Comparison of ENCODE assay signal across 11 mouse cellular contexts in the genomic region with DNA sequence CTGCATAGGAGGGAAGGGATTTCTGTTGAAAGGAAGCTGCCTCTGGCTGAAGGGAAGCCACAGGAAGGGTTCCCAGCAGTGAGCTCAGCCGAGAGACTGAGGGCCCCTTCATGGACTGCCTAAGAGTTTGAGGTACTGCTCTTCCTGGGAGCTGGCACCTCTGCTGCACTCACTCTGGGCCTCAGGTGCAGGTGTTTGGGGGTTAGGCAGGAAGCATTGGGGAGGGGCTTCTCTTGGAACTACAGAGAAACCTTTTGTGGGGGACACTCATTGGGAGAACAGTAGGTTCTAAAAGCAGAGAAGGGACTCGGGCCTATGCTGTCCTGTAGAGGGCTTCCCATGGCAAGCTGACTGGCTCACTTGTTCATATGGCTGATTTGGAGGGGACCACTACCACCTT. TPM values are rescaled to one million over a fixed set of nuclear protein-coding genes. Genes with fewer than 3 reads are reported as not detected.
DNase-seq lines count a peak whose midpoint lies in the region; ATAC-seq and TF ChIP-seq lines count a peak whose summit lies in the region.
"Had no signal": no experiment of that assay in that cellular context is flagged by ENCODE, and none has a peak within 500 bp of the region (broad histone marks: within the 10 kb centered on the region; RNA-seq: fewer than 3 reads in every experiment).

No protein-coding gene starts in this region.

- intact Hi-C loops in heart, postnatal 14 days (cut with DNase I): no loop called here

- WGBS in neural tube, embryonic 12.5 days: 66% methylated on average over 2 of the region's 2 CpGs
- 44% methylated on average over 2 of the region's 2 CpGs for WGBS in hindbrain, postnatal 0 days
- WGBS in neural tube, embryonic 14.5 days: 54% methylated on average over 2 of the region's 2 CpGs

- peak overlapping the region; percentile 86; the same call in 1 of the 2 replicates for H3K4me2 ChIP-seq in neural tube, embryonic 12.5 days (replicated peaks)
- H3K4me2 ChIP-seq in hindbrain, postnatal 0 days (ENCODE audit: low read depth, low read length): peak overlapping the region; percentile 72; the same call in 1 of the 2 replicates
- H3K4me2 ChIP-seq in neural tube, embryonic 14.5 days (ENCODE audit: low read depth, low read length): 0 out of 2 replicates have a peak overlapping the region, but pooled peaks have one; percentile 20
- H3K4me2 ChIP-seq: lung, embryonic 15.5 days had no signal

- H3K27ac ChIP-seq in neural tube, embryonic 12.5 days: no peak overlapping the region
- no peak overlapping the region for H3K27ac ChIP-seq in hindbrain, postnatal 0 days
- no peak overlapping the region for H3K27ac ChIP-seq in neural tube, embryonic 14.5 days (ENCODE audit: low read depth, low read length)
- H3K27ac ChIP-seq: gastrocnemius, adult 2 months; lung, embryonic 15.5 days had no signal

- H3K4me1 ChIP-seq in neural tube, embryonic 12.5 days: peaks cover 38% of the 10 kb centered on the region
- peaks cover 12% of the 10 kb centered on the region for H3K4me1 ChIP-seq in hindbrain, postnatal 0 days (ENCODE audit: insufficient read depth, low read length)
- H3K4me1 ChIP-seq in neural tube, embryonic 14.5 days (ENCODE audit: control insufficient read depth, insufficient read depth, low read length): peaks cover 31% of the 10 kb centered on the region

- H3K27me3 ChIP-seq in neural tube, embryonic 12.5 days (replicated peaks): no peaks in the 10 kb centered on the region
- no peaks in the 10 kb centered on the region for H3K27me3 ChIP-seq in hindbrain, postnatal 0 days (ENCODE audit: insufficient read depth, low read length)
- 0 out of 2 replicates have a peak, but pooled peaks cover 3% of the 10 kb centered on the region for H3K27me3 ChIP-seq in neural tube, embryonic 14.5 days (ENCODE audit: control insufficient read depth, insufficient read depth, low read length)
- H3K27me3 ChIP-seq: lung, embryonic 15.5 days had no signal

- ATAC-seq in neural tube, embryonic 12.5 days (ENCODE audit: low FRiP score, low read depth): no peak
- no peak for ATAC-seq in hindbrain, postnatal 0 days
- ATAC-seq in neural tube, embryonic 14.5 days (ENCODE audit: low read depth): no peak

- no peaks in the 10 kb centered on the region for H3K36me3 ChIP-seq in neural tube, embryonic 12.5 days
- H3K36me3 ChIP-seq in hindbrain, postnatal 0 days (ENCODE audit: insufficient read depth, low read length): no peaks in the 10 kb centered on the region
- H3K36me3 ChIP-seq in neural tube, embryonic 14.5 days (ENCODE audit: control insufficient read depth, insufficient read depth, low read length): no peaks in the 10 kb centered on the region
- H3K36me3 ChIP-seq: lung, embryonic 15.5 days had no signal

- no peak overlapping the region for H3K9ac ChIP-seq in neural tube, embryonic 12.5 days
- H3K9ac ChIP-seq in hindbrain, postnatal 0 days (replicated peaks; ENCODE audit: low read length): no peak overlapping the region; the same call in 1 of the 2 replicates
- no peak overlapping the region for H3K9ac ChIP-seq in neural tube, embryonic 14.5 days (replicated peaks; ENCODE audit: low read depth, low read length)
- H3K9ac ChIP-seq: lung, embryonic 15.5 days had no signal

- no peaks in the 10 kb centered on the region for H3K9me3 ChIP-seq in neural tube, embryonic 12.5 days
- H3K9me3 ChIP-seq in hindbrain, postnatal 0 days (ENCODE audit: low read length): no peaks in the 10 kb centered on the region
- H3K9me3 ChIP-seq in neural tube, embryonic 14.5 days (ENCODE audit: control insufficient read depth, low read length): no peaks in the 10 kb centered on the region
- H3K9me3 ChIP-seq: lung, embryonic 15.5 days had no signal

- DNase-seq in neural tube, embryonic 10.5 days (ENCODE audit: extremely low spot score, low spot score): no peak
- DNase-seq in hindbrain, postnatal 0 days (ENCODE audit: low spot score): peak; percentile 10
- no peak for DNase-seq in spleen, adult 18-20 months
- no peak for DNase-seq in layer of hippocampus, adult 18-20 months (ENCODE audit: low spot score in 2 of 2)
- DNase-seq in heart, postnatal 14 days: no peak
- DNase-seq: cerebellum, adult 11-12 months; embryo, embryonic 11 days; gastrocnemius, adult 2 months had no signal

- no peak overlapping the region for H3K4me3 ChIP-seq in neural tube, embryonic 12.5 days
- no peak overlapping the region for H3K4me3 ChIP-seq in hindbrain, postnatal 0 days (ENCODE audit: low read length)
- H3K4me3 ChIP-seq in neural tube, embryonic 14.5 days (ENCODE audit: low read depth, low read length): no peak overlapping the region
- H3K4me3 ChIP-seq: gastrocnemius, adult 2 months; lung, embryonic 15.5 days had no signal

- no peak for TF ChIP-seq CTCF in hindbrain, postnatal 0 days (IDR thresholded peaks at IDR 0.05; ENCODE audit: low read depth)

RNA-seq across cellular contexts. Expression of gene Galnt2, which starts 3.3 kb away (rescaled TPM):
- polyA plus RNA-seq in neural tube, embryonic 12.5 days (2016; fragmentation: Nextera tagmentation; extraction: Ambion mirVana): 91.1 and 93.8 TPM in 2 replicates
- total RNA-seq in hindbrain, postnatal 0 days (2014; rRNA removed): 36.5 and 77.6 TPM in 2 replicates
- polyA plus RNA-seq in hindbrain, postnatal 0 days (2015; fragmentation: Nextera tagmentation; extraction: Ambion mirVana): 53.3 and 54.9 TPM in 2 replicates
- 55.8 and 57.7 TPM in 2 replicates for polyA plus RNA-seq in neural tube, embryonic 14.5 days (2014; fragmentation: Nextera tagmentation; extraction: Ambion mirVana)
- total RNA-seq in layer of hippocampus, adult 18-20 months (2021): 10 to 100 TPM; 41.5 to 48.8 TPM
- total RNA-seq in heart, postnatal 14 days (2021): 10 to 100 TPM; 41.9 to 42.7 TPM

Comparison
In these comparisons a context has a peak if more than half of its experiments do, and no peak if none do; other contexts are left out.
1. H3K4me2 ChIP-seq: peak in every context shown above with its lines; median percentile 86 in neural tube, embryonic 12.5 days; 72 in hindbrain, postnatal 0 days; 20 in neural tube, embryonic 14.5 days.